Mouse (Mus musculus): ENCODE results near the gene Nrn1. TPM values are rescaled to one million over a fixed set of nuclear protein-coding genes. Genes with fewer than 3 reads are reported as not detected.

Nrn1 gene
- polyA plus RNA-seq, 1 experiment: 1.8 TPM

- TF ChIP-seq POLR2A (IDR thresholded peaks at IDR 0.05; ENCODE audit: control insufficient read depth, low read depth, low read length): no peak
- no peak for TF ChIP-seq CTCF (IDR thresholded peaks at IDR 0.05; ENCODE audit: control insufficient read depth, insufficient read depth, insufficient replicate concordance, low read depth, low read length)
- Histone ChIP-seq H3K27ac (ENCODE audit: control insufficient read depth, insufficient read depth, low read depth, low read length) (no peak overlapping the region), H3K4me3 (ENCODE audit: control insufficient read depth, low read depth, low read length) (no peak overlapping the region), H3K36me3 (ENCODE audit: control insufficient read depth, insufficient read depth, low read length) (no peaks in the 10 kb centered on the region), H3K27me3 (ENCODE audit: control insufficient read depth, insufficient read depth, low read length) (no peaks in the 10 kb centered on the region), H3K4me1 (ENCODE audit: control insufficient read depth, insufficient read depth, low read length) (no peaks in the 10 kb centered on the region)
Measured at GRCm38 (mm10) chr13:36707088-36707690, 27.7 kb downstream of the Nrn1 start.

- no peaks in the 10 kb centered on the region for H3K27me3 ChIP-seq (ENCODE audit: control insufficient read depth, insufficient read depth, low read length)
- no peak overlapping the region for H3K27ac ChIP-seq (ENCODE audit: control insufficient read depth, insufficient read depth, low read depth, low read length)
- no peaks in the 10 kb centered on the region for H3K36me3 ChIP-seq (ENCODE audit: control insufficient read depth, insufficient read depth, low read length)
- H3K4me1 ChIP-seq (ENCODE audit: control insufficient read depth, insufficient read depth, low read length): 0 out of 2 replicates have a peak, but pooled peaks cover 2% of the 10 kb centered on the region
- no peak overlapping the region for H3K4me3 ChIP-seq (ENCODE audit: control insufficient read depth, low read depth, low read length)
- TF ChIP-seq CTCF (IDR thresholded peaks at IDR 0.05; ENCODE audit: control insufficient read depth, insufficient read depth, insufficient replicate concordance, low read depth, low read length) (no peak), POLR2A (IDR thresholded peaks at IDR 0.05; ENCODE audit: control insufficient read depth, low read depth, low read length) (no peak)
Measured at GRCm38 (mm10) chr13:36696351-36696771, 38.6 kb downstream of the Nrn1 start.

- H3K4me1 ChIP-seq (ENCODE audit: control insufficient read depth, insufficient read depth, low read length): 0 out of 2 replicates have a peak, but pooled peaks cover 2% of the 10 kb centered on the region
- H3K27me3 ChIP-seq (ENCODE audit: control insufficient read depth, insufficient read depth, low read length): no peaks in the 10 kb centered on the region
- no peak for TF ChIP-seq POLR2A (IDR thresholded peaks at IDR 0.05; ENCODE audit: control insufficient read depth, low read depth, low read length)
- no peak for TF ChIP-seq CTCF (IDR thresholded peaks at IDR 0.05; ENCODE audit: control insufficient read depth, insufficient read depth, insufficient replicate concordance, low read depth, low read length)
- no peak overlapping the region for H3K27ac ChIP-seq (ENCODE audit: control insufficient read depth, insufficient read depth, low read depth, low read length)
- no peaks in the 10 kb centered on the region for H3K36me3 ChIP-seq (ENCODE audit: control insufficient read depth, insufficient read depth, low read length)
- no peak overlapping the region for H3K4me3 ChIP-seq (ENCODE audit: control insufficient read depth, low read depth, low read length)
Measured at GRCm38 (mm10) chr13:36695516-36696201, 39.3 kb downstream of the Nrn1 start.

- no peak overlapping the region for H3K4me3 ChIP-seq (ENCODE audit: control insufficient read depth, low read depth, low read length)
- H3K27me3 ChIP-seq (ENCODE audit: control insufficient read depth, insufficient read depth, low read length): no peaks in the 10 kb centered on the region
- no peaks in the 10 kb centered on the region for H3K4me1 ChIP-seq (ENCODE audit: control insufficient read depth, insufficient read depth, low read length)
- TF ChIP-seq POLR2A (IDR thresholded peaks at IDR 0.05; ENCODE audit: control insufficient read depth, low read depth, low read length) (no peak), CTCF (IDR thresholded peaks at IDR 0.05; ENCODE audit: control insufficient read depth, insufficient read depth, insufficient replicate concordance, low read depth, low read length) (no peak)
- H3K27ac ChIP-seq (ENCODE audit: control insufficient read depth, insufficient read depth, low read depth, low read length): no peak overlapping the region
- H3K36me3 ChIP-seq (ENCODE audit: control insufficient read depth, insufficient read depth, low read length): no peaks in the 10 kb centered on the region
Measured at GRCm38 (mm10) chr13:36683581-36683980, 51.4 kb downstream of the Nrn1 start.

- Histone ChIP-seq H3K36me3 (ENCODE audit: control insufficient read depth, insufficient read depth, low read length) (no peaks in the 10 kb centered on the region), H3K27me3 (ENCODE audit: control insufficient read depth, insufficient read depth, low read length) (no peaks in the 10 kb centered on the region), H3K4me3 (ENCODE audit: control insufficient read depth, low read depth, low read length) (no peak overlapping the region), H3K4me1 (ENCODE audit: control insufficient read depth, insufficient read depth, low read length) (no peaks in the 10 kb centered on the region), H3K27ac (ENCODE audit: control insufficient read depth, insufficient read depth, low read depth, low read length) (no peak overlapping the region)
- TF ChIP-seq CTCF (IDR thresholded peaks at IDR 0.05; ENCODE audit: control insufficient read depth, insufficient read depth, insufficient replicate concordance, low read depth, low read length): no peak
- no peak for TF ChIP-seq POLR2A (IDR thresholded peaks at IDR 0.05; ENCODE audit: control insufficient read depth, low read depth, low read length)
Measured at GRCm38 (mm10) chr13:36680690-36681355, 54.1 kb downstream of the Nrn1 start.

GRCm38 (mm10) chr13:36679345-36679744 lies 55.6 kb downstream of the Nrn1 start:
- Histone ChIP-seq H3K4me3 (ENCODE audit: control insufficient read depth, low read depth, low read length) (no peak overlapping the region), H3K4me1 (ENCODE audit: control insufficient read depth, insufficient read depth, low read length) (no peaks in the 10 kb centered on the region), H3K36me3 (ENCODE audit: control insufficient read depth, insufficient read depth, low read length) (no peaks in the 10 kb centered on the region), H3K27ac (ENCODE audit: control insufficient read depth, insufficient read depth, low read depth, low read length) (no peak overlapping the region), H3K27me3 (ENCODE audit: control insufficient read depth, insufficient read depth, low read length) (no peaks in the 10 kb centered on the region)
- TF ChIP-seq CTCF (IDR thresholded peaks at IDR 0.05; ENCODE audit: control insufficient read depth, insufficient read depth, insufficient replicate concordance, low read depth, low read length) (no peak), POLR2A (IDR thresholded peaks at IDR 0.05; ENCODE audit: control insufficient read depth, low read depth, low read length) (no peak)
